Mouse (Mus musculus): ENCODE data around the gene Gtf2h5. TPM values are rescaled to one million over a fixed set of nuclear protein-coding genes. Genes with fewer than 3 reads are reported as not detected.

Gene Gtf2h5
- polyA plus RNA-seq, 1 experiment from 2014 or later: 174 TPM

DNA sequence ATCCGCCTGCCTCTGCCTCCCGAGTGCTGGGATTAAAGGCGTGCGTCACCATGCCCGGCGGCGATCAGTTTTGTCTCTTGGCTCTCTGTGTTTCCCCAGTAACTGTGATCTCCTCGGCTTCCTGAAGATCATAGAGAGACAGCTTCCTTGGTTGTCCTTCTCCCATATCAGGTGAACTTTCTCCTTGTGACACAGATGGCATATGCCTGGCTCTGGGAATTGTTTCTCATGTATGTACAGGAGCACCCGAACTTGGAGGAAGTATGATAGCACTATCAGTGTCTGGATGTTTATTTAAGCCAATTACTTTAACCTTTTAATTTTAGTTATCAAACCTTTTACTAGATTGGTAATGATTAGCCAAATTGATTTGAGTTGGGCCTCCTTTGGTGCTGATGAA is 35.5 kb downstream of the Gtf2h5 start:
- no peaks in the 10 kb centered on the region for H3K9me3 ChIP-seq
- H3K9ac ChIP-seq: no peak overlapping the region
- no peak overlapping the region for H3K4me2 ChIP-seq (replicated peaks)
- H3K27ac ChIP-seq: no peak overlapping the region
- H3K4me3 ChIP-seq: no peak overlapping the region
- H3K27me3 ChIP-seq (replicated peaks): no peaks in the 10 kb centered on the region
- 98% methylated on average over 9 of the region's 9 CpGs for WGBS
- no peaks in the 10 kb centered on the region for H3K4me1 ChIP-seq
- no peak for ATAC-seq (ENCODE audit: low FRiP score, low read depth)
- H3K36me3 ChIP-seq: peaks cover 8% of the 10 kb centered on the region; the same call in 1 of the 2 replicates

GRCm38 (mm10) chr17:6117148-6117725 is 37.7 kb downstream of the Gtf2h5 start:
- Histone ChIP-seq H3K9ac (no peak overlapping the region), H3K4me3 (no peak overlapping the region), H3K4me2 (replicated peaks) (no peak overlapping the region), H3K36me3 (peaks cover 11% of the 10 kb centered on the region), H3K4me1 (no peaks in the 10 kb centered on the region), H3K27me3 (replicated peaks) (no peaks in the 10 kb centered on the region), H3K9me3 (no peaks in the 10 kb centered on the region), H3K27ac (no peak overlapping the region)
- no peak for ATAC-seq (ENCODE audit: low FRiP score, low read depth)
- WGBS: 72% methylated on average over 4 of the region's 4 CpGs

DNA sequence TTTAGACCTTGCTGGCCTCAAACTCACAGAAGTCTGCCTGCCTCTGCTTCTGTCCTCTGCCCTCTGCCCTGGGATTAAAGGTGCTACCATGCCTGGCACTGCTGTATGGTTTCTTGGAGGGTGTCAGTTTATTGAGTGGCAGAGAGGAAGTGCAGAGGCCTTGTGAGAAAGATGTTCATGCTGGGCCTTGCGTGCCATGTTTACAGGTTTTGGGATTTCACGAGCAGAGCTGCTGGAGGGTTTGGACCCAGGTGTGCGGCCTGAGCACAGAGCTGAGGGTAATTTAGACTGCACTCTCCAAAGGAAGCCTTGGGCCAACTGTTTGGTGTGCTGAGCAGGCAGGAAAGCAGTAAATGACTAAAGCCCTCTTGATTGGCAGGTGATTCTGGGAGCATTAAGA is 38.3 kb downstream of the Gtf2h5 start:
- Histone ChIP-seq H3K36me3 (peaks cover 17% of the 10 kb centered on the region), H3K27me3 (replicated peaks) (no peaks in the 10 kb centered on the region), H3K4me1 (no peaks in the 10 kb centered on the region), H3K9me3 (no peaks in the 10 kb centered on the region), H3K27ac (no peak overlapping the region), H3K9ac (no peak overlapping the region), H3K4me3 (no peak overlapping the region), H3K4me2 (replicated peaks) (no peak overlapping the region)
- ATAC-seq (ENCODE audit: low FRiP score, low read depth): no peak
- WGBS: 84% methylated on average over 3 of the region's 3 CpGs

GRCm38 (mm10) chr17:6118861-6119260 is 39.3 kb downstream of the Gtf2h5 start:
- H3K4me2 ChIP-seq (replicated peaks): no peak overlapping the region
- no peaks in the 10 kb centered on the region for H3K9me3 ChIP-seq
- H3K27me3 ChIP-seq (replicated peaks): no peaks in the 10 kb centered on the region
- H3K4me3 ChIP-seq: no peak overlapping the region
- no peaks in the 10 kb centered on the region for H3K4me1 ChIP-seq
- H3K36me3 ChIP-seq: peaks cover 25% of the 10 kb centered on the region
- ATAC-seq (ENCODE audit: low FRiP score, low read depth): no peak
- H3K9ac ChIP-seq: no peak overlapping the region
- no peak overlapping the region for H3K27ac ChIP-seq
- 97% methylated on average over 4 of the region's 4 CpGs for WGBS

GRCm38 (mm10) chr17:6123776-6124175 is 44.2 kb downstream of the Gtf2h5 start:
- WGBS: 92% methylated on average over 4 of the region's 4 CpGs
- ATAC-seq (ENCODE audit: low FRiP score, low read depth): no peak
- no peaks in the 10 kb centered on the region for H3K4me1 ChIP-seq
- no peaks in the 10 kb centered on the region for H3K9me3 ChIP-seq
- H3K27ac ChIP-seq: no peak overlapping the region
- no peak overlapping the region for H3K9ac ChIP-seq
- no peaks in the 10 kb centered on the region for H3K27me3 ChIP-seq (replicated peaks)
- peaks cover 33% of the 10 kb centered on the region for H3K36me3 ChIP-seq
- no peak overlapping the region for H3K4me3 ChIP-seq
- no peak overlapping the region for H3K4me2 ChIP-seq (replicated peaks)

DNA sequence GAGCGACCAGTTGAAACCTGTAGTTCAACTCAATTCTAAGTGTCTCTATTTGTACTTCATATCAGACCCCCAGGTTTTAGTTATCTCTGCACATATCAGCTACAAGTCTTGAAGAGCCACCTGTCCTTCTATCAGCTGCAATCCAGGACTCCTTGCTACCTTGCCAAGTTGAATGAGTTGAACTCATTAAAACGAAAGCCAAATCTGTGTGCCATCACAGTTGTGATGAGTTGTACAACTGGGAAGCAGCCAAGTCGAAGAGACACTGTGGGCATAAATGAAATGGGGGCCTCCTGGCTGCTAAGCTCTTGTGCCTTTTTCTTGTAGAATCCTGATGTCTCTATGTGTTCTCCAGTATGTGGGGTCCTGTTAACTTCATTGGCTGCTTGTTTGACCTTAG is 45.9 kb downstream of the Gtf2h5 start:
- Histone ChIP-seq H3K4me2 (replicated peaks) (no peak overlapping the region), H3K27ac (no peak overlapping the region), H3K4me1 (no peaks in the 10 kb centered on the region), H3K27me3 (replicated peaks) (no peaks in the 10 kb centered on the region), H3K4me3 (no peak overlapping the region), H3K9ac (no peak overlapping the region), H3K36me3 (peaks cover 33% of the 10 kb centered on the region), H3K9me3 (no peaks in the 10 kb centered on the region)
- ATAC-seq (ENCODE audit: low FRiP score, low read depth): no peak
- WGBS: 92% methylated on average over 3 of the region's 3 CpGs

DNA sequence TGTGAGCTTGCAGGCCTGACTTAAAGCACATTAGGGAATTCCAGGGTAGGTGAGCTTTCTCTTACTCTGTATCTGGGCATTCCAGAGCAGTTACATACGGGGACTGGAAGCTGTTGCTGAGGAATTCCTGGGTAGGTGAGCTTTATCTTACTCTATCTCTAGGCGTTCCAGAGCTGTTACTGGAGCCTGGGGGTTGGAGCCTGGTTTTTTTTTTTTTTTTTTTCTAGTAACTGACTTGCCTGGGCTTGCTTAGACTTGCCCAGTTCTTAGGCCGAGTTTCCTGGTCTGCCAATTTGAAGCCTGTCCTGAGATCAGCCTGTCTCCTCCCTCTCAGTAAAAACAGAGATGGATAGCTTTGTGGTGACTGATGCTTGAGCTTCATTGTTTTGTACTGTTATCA is 48.5 kb downstream of the Gtf2h5 start:
- Histone ChIP-seq H3K27me3 (replicated peaks) (no peaks in the 10 kb centered on the region), H3K9ac (no peak overlapping the region), H3K4me3 (no peak overlapping the region), H3K27ac (no peak overlapping the region), H3K4me1 (no peaks in the 10 kb centered on the region), H3K36me3 (peaks cover 26% of the 10 kb centered on the region), H3K9me3 (no peaks in the 10 kb centered on the region), H3K4me2 (replicated peaks) (no peak overlapping the region)
- WGBS: 61% methylated on average over 3 of the region's 3 CpGs
- no peak for ATAC-seq (ENCODE audit: low FRiP score, low read depth)

- ATAC-seq (ENCODE audit: low FRiP score, low read depth): no peak
- H3K36me3 ChIP-seq: peaks cover 16% of the 10 kb centered on the region
- H3K27me3 ChIP-seq (replicated peaks): no peaks in the 10 kb centered on the region
- H3K9ac ChIP-seq: no peak overlapping the region
- H3K4me2 ChIP-seq (replicated peaks): no peak overlapping the region
- no peaks in the 10 kb centered on the region for H3K4me1 ChIP-seq
- H3K27ac ChIP-seq: no peak overlapping the region
- no peaks in the 10 kb centered on the region for H3K9me3 ChIP-seq
- no peak overlapping the region for H3K4me3 ChIP-seq
- WGBS: 85% methylated on average over 4 of the region's 4 CpGs
These were observed 49.8 kb downstream of the Gtf2h5 start for GRCm38 (mm10) chr17:6129361-6129760.

- no peaks in the 10 kb centered on the region for H3K9me3 ChIP-seq
- H3K4me2 ChIP-seq (replicated peaks): no peak overlapping the region
- no peak for ATAC-seq (ENCODE audit: low FRiP score, low read depth)
- no peak overlapping the region for H3K27ac ChIP-seq
- H3K4me1 ChIP-seq: no peaks in the 10 kb centered on the region
- H3K4me3 ChIP-seq: no peak overlapping the region
- 98% methylated on average over 3 of the region's 3 CpGs for WGBS
- peaks cover 5% of the 10 kb centered on the region; the same call in 1 of the 2 replicates for H3K36me3 ChIP-seq
- H3K27me3 ChIP-seq (replicated peaks): no peaks in the 10 kb centered on the region
- no peak overlapping the region for H3K9ac ChIP-seq
These were observed 51.5 kb downstream of the Gtf2h5 start for GRCm38 (mm10) chr17:6131083-6131482.

Small RNA genes within 50 kb of the gene (microRNA-seq; reads per million reads assigned to microRNA genes)
- not detected for gene Gm22774

Other genes starting within 250 kb of the Gtf2h5 start
- 16.9 and 18.0 TPM in 2 replicates for gene Snx9, start 238.5 kb upstream of the Gtf2h5 start, polyA plus RNA-seq (2016; fragmentation: Nextera tagmentation; extraction: Ambion mirVana)
- gene Synj2, start 138.5 kb upstream of the Gtf2h5 start, polyA plus RNA-seq (2016; fragmentation: Nextera tagmentation; extraction: Ambion mirVana): 1.8 and 2.9 TPM in 2 replicates
- gene Serac1, start within 50 bp of the Gtf2h5 start, polyA plus RNA-seq (2016; fragmentation: Nextera tagmentation; extraction: Ambion mirVana): 10.5 and 11.9 TPM in 2 replicates
- 123 and 139 TPM in 2 replicates for gene Tulp4, start 26.7 kb downstream of the Gtf2h5 start, polyA plus RNA-seq (2016; fragmentation: Nextera tagmentation; extraction: Ambion mirVana)
- gene Tmem181a, start 177.1 kb downstream of the Gtf2h5 start, polyA plus RNA-seq (2016; fragmentation: Nextera tagmentation; extraction: Ambion mirVana): 33.4 and 36.2 TPM in 2 replicates
- 39.4 and 42.6 TPM in 2 replicates for gene Dynlt1a, start 237.7 kb downstream of the Gtf2h5 start, polyA plus RNA-seq (2016; fragmentation: Nextera tagmentation; extraction: Ambion mirVana)

Measured in neural tube, embryonic 12.5 days (tissue).